Mouse (Mus musculus) lung, embryonic 14.5 days (tissue): ENCODE measurements around the gene Tm4sf5. TPM values are rescaled to one million over a fixed set of nuclear protein-coding genes. Genes with fewer than 3 reads are reported as not detected.

Experiments used
- ATAC-seq: fragments of 200-750 bp; cut with Nextera tagmentation; 2 replicates; pipeline ENCODE4 v1.8.0; 2017; ENCODE audit warnings: mild to moderate bottlenecking, moderate TSS enrichment, moderate library complexity; ENCODE audit not compliant: insufficient read depth
- DNase-seq: peaks from one replicate; pipeline ENCODE4 v3.0.0-alpha.2; 2015
- H3K27ac ChIP-seq: fragments of 300-500 bp; sonication (generic); 2 replicates; pipeline ENCODE4 v1.5.1; 2014; ENCODE audit warnings: low read depth, mild to moderate bottlenecking, moderate library complexity
- H3K27me3 ChIP-seq: fragments of 300-500 bp; sonication (generic); 2 replicates; pipeline ENCODE4 v1.6.1; 2014; ENCODE audit warnings: low read length, control low read depth; ENCODE audit not compliant: insufficient read depth
- H3K36me3 ChIP-seq: fragments of 300-500 bp; sonication (generic); 2 replicates; pipeline ENCODE4 v1.6.1; 2014; ENCODE audit warnings: control low read depth; ENCODE audit not compliant: insufficient read depth
- H3K4me1 ChIP-seq: fragments of 300-500 bp; sonication (generic); 2 replicates; pipeline ENCODE4 v1.6.1; 2014; ENCODE audit warnings: antibody characterized with exemption, control low read depth; ENCODE audit not compliant: insufficient read depth
- H3K4me2 ChIP-seq: fragments of 300-500 bp; sonication (generic); 2 replicates; pipeline ENCODE4 v1.6.1; 2014; ENCODE audit warnings: mild to moderate bottlenecking
- H3K4me3 ChIP-seq: fragments of 300-500 bp; sonication (generic); 2 replicates; pipeline ENCODE4 v1.5.1; 2014; ENCODE audit warnings: low read depth, low read length
- H3K9ac ChIP-seq: fragments of 300-500 bp; sonication (generic); 2 replicates; pipeline ENCODE4 v1.6.1; 2014
- H3K9me3 ChIP-seq: fragments of 300-500 bp; sonication (generic); 2 replicates; pipeline ENCODE4 v1.6.1; 2016; ENCODE audit warnings: low read depth, low read length, control low read depth
- CTCF ChIP-seq: IDR thresholded peaks from 2 replicates; pipeline ENCODE4 v1.5.1; 2016; ENCODE audit warnings: antibody characterized with exemption, low read depth
- WGBS: fragments of 180-500 bp; shearing (Covaris S2); extraction: QIAGEN DNeasy Blood & Tissue Kit; methylation state at CpG from one replicate; pipeline ENCODE4 v1.1.7; 2014; 5-methylcytosine and 5-hydroxymethylcytosine counted together
- polyA plus RNA-seq: library from polyadenylated mRNA; unstranded; fragments of >200 nt; fragmentation: Nextera tagmentation; extraction: Ambion mirVana; gene quantifications from 2 replicates; pipeline ENCODE4 v1.2.1, GENCODE M21; 2014

Gene Tm4sf5
- polyA plus RNA-seq, result 1.2 and 1.3 TPM in 2 replicates

DNA sequence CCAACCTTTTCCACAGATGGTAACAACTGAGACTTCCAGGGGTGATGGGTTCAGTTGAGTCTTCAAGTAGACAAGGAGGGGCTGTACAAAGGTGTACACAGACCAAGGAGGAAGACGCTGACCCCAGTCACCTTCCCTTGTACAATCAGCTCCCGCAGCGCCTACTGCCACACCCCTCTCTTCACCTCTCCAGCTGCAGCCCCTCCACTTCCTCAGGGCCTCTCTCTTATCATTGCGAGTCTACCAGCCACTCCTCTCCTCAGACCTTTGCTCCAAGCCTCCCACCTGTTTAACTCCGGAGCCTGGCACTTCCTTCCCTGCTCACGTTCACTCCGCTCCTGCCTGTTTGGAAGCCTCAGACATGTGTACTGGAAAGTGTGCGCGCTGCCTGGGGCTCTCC is at the start of gene Tm4sf5:
Gene Tm4sf5 (plus strand): TSS at position 275 of the 400 bp plus-strand sequence.
- Histone ChIP-seq H3K4me1 (no peaks in the 10 kb centered on the region), H3K4me2 (no peak within 1 kb of the TSS), H3K9me3 (no peaks in the 10 kb centered on the region), H3K9ac (no peak within 1 kb of the TSS), H3K36me3 (no peaks in the 10 kb centered on the region), H3K4me3 (no peak within 1 kb of the TSS), H3K27ac (no peak within 1 kb of the TSS), H3K27me3 (no peaks in the 10 kb centered on the region)
- WGBS, result 44% methylated on average over 9 of the region's 9 CpGs
- ATAC-seq (no peak), DNase-seq (no peak)
- TF ChIP-seq CTCF, result no peak

DNA sequence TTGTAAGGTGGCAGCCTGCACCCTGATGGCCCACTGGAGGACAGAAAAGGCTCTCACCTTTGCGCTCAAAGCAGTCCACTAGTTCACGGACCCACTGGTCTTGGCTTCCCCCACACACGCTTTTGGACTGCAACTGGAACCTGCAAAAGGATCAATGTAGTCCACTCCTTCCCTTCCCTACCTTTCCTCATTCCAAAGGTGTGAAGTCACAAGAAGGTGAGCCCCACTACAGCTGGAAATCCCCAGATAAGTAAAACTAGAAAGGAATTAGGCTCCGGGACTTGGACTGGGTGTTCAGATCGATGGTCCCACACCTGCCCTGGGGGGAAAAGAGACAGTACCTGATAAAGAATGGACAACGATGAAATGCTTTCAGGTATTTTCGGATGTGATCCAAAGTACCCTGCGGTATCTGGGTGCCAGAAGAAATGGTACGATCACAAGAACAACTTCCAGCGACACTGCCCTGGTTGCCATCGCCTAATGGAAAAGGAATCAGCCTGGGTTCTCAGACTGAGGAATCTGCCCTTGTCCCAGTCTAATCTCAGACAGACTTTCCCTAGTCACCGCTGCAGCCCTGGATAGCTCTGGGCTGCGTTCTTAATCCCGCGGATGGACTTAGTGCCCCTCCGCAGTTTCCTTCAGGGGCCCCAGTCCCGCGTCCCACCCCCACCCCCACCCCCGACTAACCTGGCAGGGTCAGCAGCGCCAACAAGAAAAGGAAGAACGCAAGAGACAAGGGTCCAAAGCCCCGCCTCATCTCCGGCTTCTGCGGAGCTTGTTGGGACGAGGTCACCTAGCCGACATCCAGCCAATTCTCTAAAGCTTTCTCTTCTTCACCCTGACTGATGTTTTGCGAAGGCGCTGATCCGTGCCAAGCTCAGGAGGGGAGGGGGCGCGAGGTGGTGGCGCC is 46.1 kb upstream of the Tm4sf5 start, which contains the start of gene Zmynd15:
Gene Zmynd15 (plus strand): TSS at position 746 of the 913 bp plus-strand sequence.
- ATAC-seq (peak; percentile 29; the same call in 1 of the 2 replicates), DNase-seq (peak; percentile 29)
- WGBS, result 13% methylated on average over 32 of the region's 32 CpGs
- Histone ChIP-seq H3K27ac (no peak within 1 kb of the TSS), H3K27me3 (peaks cover 12% of the 10 kb centered on the region), H3K9me3 (no peaks in the 10 kb centered on the region), H3K4me3 (peak within 1 kb of the TSS; percentile 63), H3K9ac (peak within 1 kb of the TSS; percentile 64), H3K4me1 (peaks cover 7% of the 10 kb centered on the region; the same call in 1 of the 2 replicates), H3K4me2 (peak within 1 kb of the TSS; percentile 98), H3K36me3 (no peaks in the 10 kb centered on the region)
- TF ChIP-seq CTCF, result no peak

DNA sequence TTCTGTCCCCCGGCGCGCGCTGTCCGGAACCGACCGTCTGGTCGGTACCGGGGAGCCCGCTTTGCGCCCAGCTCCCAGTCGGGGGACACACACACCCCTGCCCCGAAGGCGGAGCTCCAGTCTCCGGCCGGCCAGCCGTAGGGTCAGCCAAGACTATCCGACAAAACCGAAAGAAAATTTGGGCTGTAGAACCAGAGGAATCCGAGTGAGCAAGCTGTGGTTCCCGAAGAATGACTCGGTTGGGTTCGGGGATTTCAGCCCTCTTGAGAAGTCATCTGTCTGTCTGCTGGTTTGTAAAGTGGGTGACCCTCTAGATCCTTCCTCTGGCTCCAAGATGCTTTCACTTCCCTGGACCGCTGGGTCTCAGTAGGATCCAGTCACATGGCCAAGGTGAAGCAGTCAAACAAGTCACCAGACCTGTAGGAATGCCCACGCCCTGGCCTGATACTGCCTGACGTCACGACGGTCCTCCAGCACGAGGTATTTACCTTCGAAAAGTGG is 45.4 kb upstream of the Tm4sf5 start, which contains the start of gene Cxcl16:
Gene Cxcl16 (minus strand): TSS at position 384 of the 501 bp plus-strand sequence.
- peak; percentile 64; the same call in 1 of the 2 replicates for ATAC-seq
- H3K9me3 ChIP-seq, result no peaks in the 10 kb centered on the region
- TF ChIP-seq CTCF, result no peak
- H3K9ac ChIP-seq, result peak within 1 kb of the TSS; percentile 64
- peak within 1 kb of the TSS; percentile 98 for H3K4me2 ChIP-seq
- 4% methylated on average over 30 of the region's 30 CpGs for WGBS
- H3K4me3 ChIP-seq, result peak within 1 kb of the TSS; percentile 63
- DNase-seq, result peak; percentile 69
- H3K36me3 ChIP-seq, result no peaks in the 10 kb centered on the region
- peaks cover 8% of the 10 kb centered on the region; the same call in 1 of the 2 replicates for H3K4me1 ChIP-seq
- peaks cover 19% of the 10 kb centered on the region for H3K27me3 ChIP-seq
- H3K27ac ChIP-seq, result no peak within 1 kb of the TSS

DNA sequence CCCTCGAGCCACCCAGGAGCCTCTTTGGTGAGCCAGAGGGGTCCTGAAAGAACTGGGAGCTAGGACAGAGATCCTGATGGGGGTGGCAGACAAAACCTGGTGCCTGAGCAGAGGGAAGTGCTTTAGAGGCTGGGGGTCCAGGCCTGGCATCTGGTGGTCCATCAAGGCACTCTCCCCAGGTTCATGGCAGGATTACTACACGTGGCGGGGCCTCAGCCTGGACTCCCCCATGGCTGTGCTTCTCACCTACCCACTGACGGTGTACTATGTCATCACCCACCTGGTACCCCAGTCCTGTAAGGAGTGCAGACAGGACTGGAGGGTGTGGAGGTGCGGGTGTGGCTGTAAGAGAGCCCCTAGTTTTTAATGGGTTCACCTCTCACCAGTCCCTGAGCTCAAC is 41.1 kb upstream of the Tm4sf5 start:
- no peak for TF ChIP-seq CTCF
- H3K9me3 ChIP-seq, result no peaks in the 10 kb centered on the region

DNA sequence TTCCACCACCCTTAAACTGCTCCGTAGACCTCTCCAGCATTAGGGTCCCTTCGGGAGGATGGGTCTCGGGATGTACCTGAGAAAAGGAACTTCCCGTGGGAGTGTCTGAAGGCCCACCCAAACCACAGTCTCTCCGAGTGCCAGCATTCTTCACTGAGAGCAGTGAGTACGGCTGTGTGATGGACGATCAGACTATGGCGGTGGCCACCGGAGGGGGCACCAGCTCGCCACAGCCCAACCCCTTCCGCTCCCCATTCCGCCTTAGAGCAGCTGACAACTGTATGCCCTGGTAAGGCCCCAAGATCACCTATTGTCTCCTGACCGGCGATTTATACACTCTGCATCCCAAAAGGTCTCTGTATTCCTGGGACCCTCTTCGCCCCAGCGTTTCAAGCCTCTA is 39.8 kb upstream of the Tm4sf5 start:
- no peak overlapping the region for H3K27ac ChIP-seq

More for the DNA sequence above, 41.1 kb upstream of the Tm4sf5 start:
- Histone ChIP-seq H3K9ac (no peak overlapping the region), H3K27ac (no peak overlapping the region), H3K4me3 (no peak overlapping the region), H3K4me1 (0 out of 2 replicates have a peak, but pooled peaks cover 8% of the 10 kb centered on the region), H3K36me3 (no peaks in the 10 kb centered on the region), H3K4me2 (no peak overlapping the region), H3K27me3 (peaks cover 13% of the 10 kb centered on the region)
- DNase-seq, result no peak
- WGBS, result 74% methylated on average over 5 of the region's 5 CpGs
- no peak for ATAC-seq

DNA sequence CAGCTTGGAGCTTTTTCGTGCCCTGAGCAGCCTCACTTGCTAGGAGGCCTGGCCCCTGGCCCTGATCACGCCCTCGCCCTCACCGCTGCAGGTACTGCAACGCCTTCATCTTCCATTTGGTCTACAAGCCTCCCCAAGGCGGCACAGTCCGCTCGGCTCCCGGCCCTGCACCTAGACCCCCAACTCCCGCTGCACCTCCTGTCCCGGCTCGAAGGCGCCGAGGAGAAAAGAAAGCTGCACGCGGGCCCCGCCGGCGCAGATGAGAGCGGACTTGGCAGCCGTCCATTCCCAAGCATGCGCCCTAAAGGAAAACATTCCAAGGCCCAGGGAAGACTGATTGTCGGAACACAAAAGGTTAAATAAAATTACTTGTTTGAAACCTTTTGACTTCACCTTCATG is 39.2 kb upstream of the Tm4sf5 start:
- H3K27ac ChIP-seq, result no peak overlapping the region
- peak; percentile 56 for ATAC-seq
- no peaks in the 10 kb centered on the region for H3K9me3 ChIP-seq

More for the DNA sequence above, 39.8 kb upstream of the Tm4sf5 start:
- 27% methylated on average over 16 of the region's 16 CpGs for WGBS
- H3K4me3 ChIP-seq, result peak overlapping the region; percentile 26; the same call in 1 of the 2 replicates
- H3K27me3 ChIP-seq, result peaks cover 12% of the 10 kb centered on the region; the same call in 1 of the 2 replicates
- ATAC-seq (peak; percentile 40; the same call in 1 of the 2 replicates), DNase-seq (peak; percentile 33)
- peak overlapping the region; percentile 57 for H3K4me2 ChIP-seq
- H3K36me3 ChIP-seq, result no peaks in the 10 kb centered on the region
- H3K9me3 ChIP-seq, result no peaks in the 10 kb centered on the region
- peak overlapping the region; percentile 2 for H3K9ac ChIP-seq
- no peak for TF ChIP-seq CTCF
- 0 out of 2 replicates have a peak, but pooled peaks cover 6% of the 10 kb centered on the region for H3K4me1 ChIP-seq

More for the DNA sequence above, 39.2 kb upstream of the Tm4sf5 start:
- no peaks in the 10 kb centered on the region for H3K36me3 ChIP-seq
- 0 out of 2 replicates have a peak, but pooled peaks cover 6% of the 10 kb centered on the region for H3K4me1 ChIP-seq
- peaks cover 9% of the 10 kb centered on the region; the same call in 1 of the 2 replicates for H3K27me3 ChIP-seq
- peak overlapping the region; percentile 31; the same call in 1 of the 2 replicates for H3K9ac ChIP-seq
- peak; percentile 84 for DNase-seq
- peak overlapping the region; percentile 26 for H3K4me3 ChIP-seq
- no peak for TF ChIP-seq CTCF
- 3% methylated on average over 23 of the region's 23 CpGs for whole genome bisulfite sequencing
- peak overlapping the region; percentile 57 for H3K4me2 ChIP-seq
